Mouse (Mus musculus) kidney, postnatal 0 days (tissue): Measurements from ENCODE around the gene Slc27a5. TPM values are rescaled to one million over a fixed set of nuclear protein-coding genes. Genes with fewer than 3 reads are reported as not detected.
A peak's percentile ranks its signal among the peaks of the same experiment; 100 is the strongest.

Experiments
- ATAC-seq: fragments of 200-750 bp; cut with Nextera tagmentation; replicated peaks from 2 replicates; pipeline ENCODE4 v1.8.0; 2017; ENCODE audit warnings: low read depth, moderate number of reproducible peaks, moderate TSS enrichment, moderate library complexity; ENCODE audit not compliant: low FRiP score
- DNase-seq: peaks from one replicate; pipeline ENCODE4 v3.0.0-alpha.2; 2016; ENCODE audit warnings: low spot score
- H3K27ac ChIP-seq: fragments of 300-500 bp; sonication (generic); 2 replicates; pipeline ENCODE4 v1.5.1; 2014; ENCODE audit warnings: mild to moderate bottlenecking
- H3K27me3 ChIP-seq: fragments of 300-500 bp; sonication (generic); 2 replicates; pipeline ENCODE4 v1.6.1; 2014; ENCODE audit warnings: low read length, mixed read lengths; ENCODE audit not compliant: insufficient read depth
- H3K36me3 ChIP-seq: fragments of 300-500 bp; sonication (generic); 2 replicates; pipeline ENCODE4 v1.6.1; 2014; ENCODE audit warnings: low read length, mixed read lengths; ENCODE audit not compliant: insufficient read depth
- H3K4me1 ChIP-seq: fragments of 300-500 bp; sonication (generic); replicated peaks from 2 replicates; pipeline ENCODE4 v1.6.1; 2014; ENCODE audit warnings: antibody characterized with exemption, low read length, mixed read lengths; ENCODE audit not compliant: insufficient read depth
- H3K4me2 ChIP-seq: fragments of 300-500 bp; sonication (generic); 2 replicates; pipeline ENCODE4 v1.6.1; 2014; ENCODE audit warnings: mild to moderate bottlenecking, low read length, moderate library complexity, mixed read lengths
- H3K4me3 ChIP-seq: fragments of 300-500 bp; sonication (generic); replicated peaks from 2 replicates; pipeline ENCODE4 v1.5.1; 2014; ENCODE audit warnings: low read depth, low read length
- H3K9ac ChIP-seq: fragments of 300-500 bp; sonication (generic); 2 replicates; pipeline ENCODE4 v1.6.1; 2014; ENCODE audit warnings: low read depth, low read length
- H3K9me3 ChIP-seq: fragments of 300-500 bp; sonication (generic); replicated peaks from 2 replicates; pipeline ENCODE4 v1.6.1; 2016; ENCODE audit warnings: low read length, inconsistent platforms, mixed read lengths
- CTCF ChIP-seq: IDR thresholded peaks from 2 replicates; pipeline ENCODE4 v1.5.1; 2016; ENCODE audit warnings: antibody characterized with exemption, low read depth, mild to moderate bottlenecking, moderate library complexity
- WGBS: fragments of 180-500 bp; shearing (Covaris S2); extraction: QIAGEN DNeasy Blood & Tissue Kit; methylation state at CpG from one replicate; pipeline ENCODE4 v1.1.7; 2014; 5-methylcytosine and 5-hydroxymethylcytosine counted together
- polyA plus RNA-seq: library from polyadenylated mRNA; unstranded; fragments of >200 nt; fragmentation: Nextera tagmentation; extraction: Ambion mirVana; gene quantifications from 2 replicates; pipeline ENCODE4 v1.2.1, GENCODE M21; 2015

The Slc27a5 gene
- polyA plus RNA-seq, 1 experiment from 2014 or later, result 0.07 TPM

DNA sequence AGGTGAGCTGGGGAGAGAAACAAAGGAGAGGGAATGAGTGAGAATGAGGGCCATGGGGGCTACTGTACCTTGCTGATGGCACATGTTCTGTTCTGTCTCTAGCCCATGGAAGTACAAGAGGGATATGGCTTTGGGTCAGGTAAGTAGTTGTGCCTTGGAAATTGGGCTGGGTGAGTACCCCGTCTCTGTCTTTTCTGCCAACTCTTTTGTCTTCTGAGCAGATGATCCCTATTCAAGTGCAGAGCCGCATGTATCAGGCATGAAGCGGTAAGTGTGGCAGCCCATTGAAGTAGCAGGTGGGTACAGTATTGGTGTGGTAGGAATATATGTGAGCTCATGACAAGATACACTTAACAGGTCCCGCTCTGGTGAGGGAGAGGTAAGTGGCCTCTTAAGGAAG is 31.0 kb upstream of the Slc27a5 start:
- Histone ChIP-seq H3K4me1 (peaks cover 17% of the 10 kb centered on the region), H3K4me3 (no peak overlapping the region), H3K9ac (no peak overlapping the region), H3K27me3 (no peaks in the 10 kb centered on the region), H3K36me3 (peaks cover 60% of the 10 kb centered on the region), H3K27ac (no peak overlapping the region), H3K4me2 (no peak overlapping the region), H3K9me3 (no peaks in the 10 kb centered on the region)
- WGBS, result 93% methylated on average over 4 of the region's 4 CpGs
- ATAC-seq (no peak), DNase-seq (no peak)
- TF ChIP-seq CTCF, result no peak

DNA sequence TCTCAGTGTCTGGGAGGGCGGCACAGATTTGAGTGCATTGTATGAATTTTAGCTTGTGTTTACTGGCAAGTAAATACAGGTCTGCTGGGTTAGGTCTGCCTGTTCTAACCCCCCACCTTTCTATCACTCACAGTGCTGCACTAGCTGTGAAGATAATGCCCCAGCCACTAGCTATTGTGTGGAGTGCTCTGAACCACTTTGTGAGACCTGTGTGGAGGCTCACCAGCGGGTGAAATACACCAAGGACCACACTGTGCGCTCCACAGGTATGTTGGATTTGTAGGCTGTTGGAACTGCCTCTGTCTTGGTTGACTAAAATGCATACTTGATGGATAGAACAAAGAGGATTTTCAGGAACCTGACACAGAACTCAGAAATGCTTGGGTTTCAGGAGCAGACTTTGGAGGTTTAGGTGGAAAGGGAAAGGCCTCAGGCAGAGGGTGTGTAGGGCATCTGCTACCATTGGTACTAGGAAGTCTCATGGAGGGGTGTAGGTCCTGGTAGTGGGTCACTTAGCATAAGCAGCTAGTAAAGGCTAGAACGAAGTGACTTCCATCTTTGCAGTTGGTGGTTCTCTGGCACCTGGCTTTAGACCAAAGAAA is 27.6 kb upstream of the Slc27a5 start:
- Histone ChIP-seq H3K9me3 (no peaks in the 10 kb centered on the region), H3K27me3 (no peaks in the 10 kb centered on the region), H3K4me3 (peak overlapping the region; percentile 91), H3K4me2 (peak overlapping the region; percentile 90), H3K9ac (peak overlapping the region; percentile 94), H3K4me1 (peaks cover 12% of the 10 kb centered on the region; the same call in 1 of the 2 replicates), H3K27ac (peak overlapping the region; percentile 99; the same call in 1 of the 2 replicates), H3K36me3 (peaks cover 41% of the 10 kb centered on the region)
- TF ChIP-seq CTCF, result no peak
- no peak for ATAC-seq
- no peak for DNase-seq
- WGBS, result 26% methylated on average over 4 of the region's 4 CpGs

DNA sequence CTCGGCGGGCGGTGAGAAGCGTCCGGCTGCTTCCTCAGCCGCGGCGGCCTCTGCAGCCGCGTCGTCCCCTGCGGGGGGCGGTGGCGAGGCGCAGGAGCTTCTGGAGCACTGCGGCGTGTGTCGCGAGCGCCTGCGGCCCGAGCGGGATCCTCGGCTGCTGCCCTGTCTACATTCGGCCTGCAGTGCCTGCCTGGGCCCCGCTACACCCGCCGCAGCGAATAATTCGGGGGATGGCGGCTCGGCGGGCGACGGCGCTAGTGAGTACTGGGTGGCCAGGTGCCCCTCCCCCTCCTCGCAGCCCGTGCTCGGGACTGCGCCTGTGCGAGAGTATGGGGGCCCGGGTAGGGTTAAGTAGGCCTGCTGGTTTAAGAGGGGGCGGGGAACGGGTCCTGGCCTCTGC is 26.8 kb upstream of the Slc27a5 start:
- Histone ChIP-seq H3K9me3 (no peaks in the 10 kb centered on the region), H3K27ac (peak overlapping the region; percentile 99), H3K36me3 (peaks cover 32% of the 10 kb centered on the region), H3K27me3 (no peaks in the 10 kb centered on the region), H3K4me3 (peak overlapping the region; percentile 91), H3K9ac (peak overlapping the region; percentile 94), H3K4me1 (peaks cover 12% of the 10 kb centered on the region; the same call in 1 of the 2 replicates), H3K4me2 (peak overlapping the region; percentile 90)
- ATAC-seq (peak; percentile 45), DNase-seq (peak; percentile 82)
- TF ChIP-seq CTCF, result no peak
- WGBS, result 1% methylated on average over 30 of the region's 44 CpGs

GRCm38 (mm10) chr7:13023928-13024731 is 26.1 kb upstream of the Slc27a5 start:
- peaks cover 12% of the 10 kb centered on the region; the same call in 1 of the 2 replicates for H3K4me1 ChIP-seq
- peak overlapping the region; percentile 94 for H3K9ac ChIP-seq
- H3K36me3 ChIP-seq, result peaks cover 26% of the 10 kb centered on the region
- H3K9me3 ChIP-seq, result no peaks in the 10 kb centered on the region
- peak overlapping the region; percentile 91 for H3K4me3 ChIP-seq
- peak; percentile 95 for DNase-seq
- no peaks in the 10 kb centered on the region for H3K27me3 ChIP-seq
- H3K4me2 ChIP-seq, result peak overlapping the region; percentile 90
- WGBS, result under 1% methylated on average over 70 of the region's 95 CpGs
- ATAC-seq, result peak; percentile 82
- TF ChIP-seq CTCF, result no peak
- peak overlapping the region; percentile 99 for H3K27ac ChIP-seq

DNA sequence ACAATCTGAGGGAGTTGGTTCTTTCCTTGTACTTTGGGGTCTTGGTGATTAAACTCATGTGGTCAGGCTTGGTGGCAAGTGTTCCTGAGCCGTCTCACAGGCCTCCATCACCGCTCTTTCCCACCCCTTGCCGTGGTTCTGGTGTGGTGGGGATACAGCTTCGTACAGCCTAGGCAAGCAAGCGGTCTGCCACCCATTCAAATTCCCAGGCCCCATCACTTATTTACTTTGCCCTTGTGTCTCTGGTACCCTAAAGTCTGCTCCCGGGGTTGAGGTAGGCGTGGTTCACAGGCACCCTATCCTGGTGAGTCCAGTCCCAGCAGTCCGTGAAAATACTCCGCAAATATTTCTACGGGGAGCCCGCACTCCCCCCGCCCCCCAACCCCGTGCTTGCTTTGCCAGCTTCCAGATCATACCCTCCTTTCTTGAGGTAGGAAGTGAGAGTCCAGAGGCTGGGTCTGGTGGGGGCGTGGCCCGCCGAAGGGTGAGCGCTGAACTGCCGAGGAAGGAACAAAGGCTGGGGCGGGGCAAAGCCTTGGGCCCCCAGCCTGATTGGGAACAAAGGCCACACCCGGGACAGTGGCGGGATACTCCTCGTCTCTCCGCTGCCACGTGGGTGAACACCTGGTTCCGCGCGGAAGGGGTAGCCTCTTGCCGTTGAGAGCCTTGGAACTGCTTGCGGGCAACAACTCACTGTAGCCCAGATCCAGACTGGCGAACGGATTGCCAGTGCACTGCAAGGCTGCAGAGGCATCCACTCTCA is 25.0 kb upstream of the Slc27a5 start:
- H3K4me3 ChIP-seq, result peak overlapping the region; percentile 91
- H3K27ac ChIP-seq, result peak overlapping the region; percentile 99
- no peaks in the 10 kb centered on the region for H3K27me3 ChIP-seq
- peak; percentile 91 for DNase-seq
- 4% methylated on average over 31 of the region's 31 CpGs for WGBS
- peak overlapping the region; percentile 94 for H3K9ac ChIP-seq
- peaks cover 14% of the 10 kb centered on the region for H3K36me3 ChIP-seq
- no peak for TF ChIP-seq CTCF
- peak overlapping the region; percentile 90 for H3K4me2 ChIP-seq
- H3K4me1 ChIP-seq, result peaks cover 12% of the 10 kb centered on the region; the same call in 1 of the 2 replicates
- peak; percentile 65 for ATAC-seq
- no peaks in the 10 kb centered on the region for H3K9me3 ChIP-seq

- no peaks in the 10 kb centered on the region for H3K27me3 ChIP-seq
- no peaks in the 10 kb centered on the region for H3K9me3 ChIP-seq
- H3K4me2 ChIP-seq, result no peak overlapping the region
- H3K9ac ChIP-seq, result no peak overlapping the region
- H3K4me1 ChIP-seq, result peaks cover 5% of the 10 kb centered on the region; the same call in 1 of the 2 replicates
- ATAC-seq (no peak), DNase-seq (no peak)
- no peak overlapping the region for H3K27ac ChIP-seq
- H3K36me3 ChIP-seq, result no peaks in the 10 kb centered on the region
- H3K4me3 ChIP-seq, result no peak overlapping the region
- no peak for TF ChIP-seq CTCF
- 81% methylated on average over 1 of the region's 1 CpGs for WGBS
Measured at GRCm38 (mm10) chr7:13015217-13015616, 17.2 kb upstream of the Slc27a5 start.
